Mouse (Mus musculus): ENCODE measurements around the gene Cacnb3. TPM values are rescaled to one million over a fixed set of nuclear protein-coding genes. Genes with fewer than 3 reads are reported as not detected.
A peak's percentile ranks its signal among the peaks of the same experiment; 100 is the strongest.

The Cacnb3 gene
- polyA plus RNA-seq, 2 experiments, result 0.42 to 0.85 TPM

DNA sequence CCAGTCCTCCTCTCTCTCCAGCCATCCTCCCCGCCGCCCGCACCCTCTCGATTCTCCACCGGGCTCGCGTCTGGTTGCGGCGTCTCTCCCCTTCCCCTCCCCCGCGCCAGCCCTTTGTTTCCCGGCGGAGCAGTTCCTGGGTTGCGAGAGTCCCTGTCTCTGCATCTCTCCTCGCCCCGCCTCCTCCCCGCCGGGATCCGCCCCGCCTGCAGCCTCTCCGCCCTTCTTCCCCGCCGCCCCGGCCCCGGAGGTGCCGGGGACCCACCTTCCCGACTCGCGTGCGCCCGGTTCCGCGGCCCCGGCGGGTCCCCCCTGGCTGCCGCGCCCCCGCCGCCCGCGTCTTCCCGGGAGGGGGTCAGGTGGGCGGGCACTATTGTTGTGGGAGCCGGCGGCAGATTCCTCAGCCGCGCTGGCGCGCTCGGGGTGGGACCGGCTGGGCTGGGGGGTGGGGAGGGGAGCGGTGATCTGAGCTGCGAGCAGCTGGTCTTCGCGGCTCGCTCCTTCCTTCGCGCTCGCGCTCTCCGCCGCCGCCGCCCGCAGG lies 4.0 kb downstream of the Cacnb3 start:
- Histone ChIP-seq H3K27ac (no peak overlapping the region), H3K9ac (replicated peaks) (no peak overlapping the region), H3K36me3 (replicated peaks; ENCODE audit: control insufficient read depth, insufficient read depth, low read depth) (no peaks in the 10 kb centered on the region), H3K4me3 (ENCODE audit: insufficient read depth in 1 of 2, low read depth in 2 of 2, low read length in 2 of 2) (peak overlapping the region; percentile 35 to 62), H3K4me1 (replicated peaks; ENCODE audit: control insufficient read depth in 2 of 2, insufficient read depth in 2 of 2, low read length in 1 of 2) (no peaks in the 10 kb centered on the region), H3K9me3 (ENCODE audit: control insufficient read depth, low read length) (no peaks in the 10 kb centered on the region), H3K27me3 (ENCODE audit: control insufficient read depth, insufficient read depth, low read length) (peaks cover 87% of the 10 kb centered on the region), H3K4me2 (ENCODE audit: low read depth) (peak overlapping the region; percentile 80)
- TF ChIP-seq EP300 (IDR thresholded peaks at IDR 0.05; ENCODE audit: low read depth) (no peak), CTCF (IDR thresholded peaks at IDR 0.05; ENCODE audit: low read depth) (no peak)
- 1% methylated on average over 64 of the region's 65 CpGs for WGBS (ENCODE audit: insufficient replicate concordance)
- no peak for DNase-seq (ENCODE audit: low read depth in 3 of 3, low spot score in 3 of 3)
- peak; percentile 36 for ATAC-seq (ENCODE audit: insufficient read depth)

DNA sequence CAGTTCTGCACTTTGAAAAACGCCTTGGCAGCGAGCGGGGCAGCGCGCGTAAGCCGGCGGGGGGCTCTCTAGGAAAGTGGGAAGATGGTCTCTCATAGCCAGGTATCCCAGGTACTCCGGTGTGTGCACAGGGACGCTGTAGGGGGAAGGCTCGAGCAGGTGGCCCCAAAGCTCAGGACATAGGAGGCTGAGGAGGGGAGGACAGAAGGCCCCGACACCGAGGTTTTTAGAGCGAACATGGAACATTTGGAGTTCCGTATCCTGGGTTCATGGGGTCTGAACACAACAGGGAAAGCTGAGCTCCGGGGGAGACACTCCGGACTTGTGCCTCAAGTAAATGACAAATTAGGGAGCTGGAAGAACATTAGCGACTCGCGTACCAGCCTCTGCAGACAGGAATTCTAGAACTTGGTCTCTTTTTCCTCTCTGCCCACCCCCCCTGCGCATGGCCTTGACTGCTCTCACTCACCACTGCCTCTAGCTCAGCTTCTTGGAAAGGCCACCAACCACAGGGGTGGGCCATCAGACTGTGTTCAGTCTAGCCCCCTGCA lies 4.7 kb downstream of the Cacnb3 start:
- no peak overlapping the region for H3K9ac ChIP-seq (replicated peaks)
- no peaks in the 10 kb centered on the region for H3K4me1 ChIP-seq (replicated peaks; ENCODE audit: control insufficient read depth in 2 of 2, insufficient read depth in 2 of 2, low read length in 1 of 2)
- H3K27me3 ChIP-seq (ENCODE audit: control insufficient read depth, insufficient read depth, low read length), result peaks cover 79% of the 10 kb centered on the region
- TF ChIP-seq CTCF (IDR thresholded peaks at IDR 0.05; ENCODE audit: low read depth) (no peak), EP300 (IDR thresholded peaks at IDR 0.05; ENCODE audit: low read depth) (no peak)
- H3K4me2 ChIP-seq (ENCODE audit: low read depth), result peak overlapping the region; percentile 80
- no peak overlapping the region for H3K27ac ChIP-seq
- peak overlapping the region in 1 of 2 experiments; percentile 62; a peak in 3 of 4 replicates for H3K4me3 ChIP-seq (ENCODE audit: insufficient read depth in 1 of 2, low read depth in 2 of 2, low read length in 2 of 2)
- DNase-seq (ENCODE audit: low read depth in 3 of 3, low spot score in 3 of 3) (no peak), ATAC-seq (ENCODE audit: insufficient read depth) (no peak)
- H3K36me3 ChIP-seq (replicated peaks; ENCODE audit: control insufficient read depth, insufficient read depth, low read depth), result no peaks in the 10 kb centered on the region
- WGBS (ENCODE audit: insufficient replicate concordance), result 4% methylated on average over 21 of the region's 21 CpGs
- H3K9me3 ChIP-seq (ENCODE audit: control insufficient read depth, low read length), result no peaks in the 10 kb centered on the region

DNA sequence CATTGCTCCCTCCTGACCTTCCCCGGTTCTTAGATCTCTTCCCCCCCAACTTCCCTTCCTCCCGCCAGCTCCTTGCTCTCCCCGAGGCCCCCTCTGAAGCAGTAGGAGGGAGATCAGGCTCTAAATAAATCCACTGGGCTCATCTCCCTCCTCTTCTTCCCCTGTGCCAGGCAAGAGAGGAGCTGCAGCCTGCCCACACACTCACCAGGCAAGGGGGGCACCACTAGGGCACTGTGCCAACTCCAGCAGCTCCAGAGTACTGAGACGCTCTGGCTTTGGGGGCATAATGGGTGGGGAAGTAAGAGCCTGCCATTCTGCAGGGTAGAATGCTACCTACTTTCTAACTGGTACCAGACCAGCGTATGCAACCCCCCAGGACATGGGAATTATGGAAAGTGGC lies 5.9 kb downstream of the Cacnb3 start:
- H3K36me3 ChIP-seq (replicated peaks; ENCODE audit: control insufficient read depth, insufficient read depth, low read depth), result no peaks in the 10 kb centered on the region
- ATAC-seq (ENCODE audit: insufficient read depth) (no peak), DNase-seq (ENCODE audit: low read depth in 3 of 3, low spot score in 3 of 3) (no peak)
- H3K4me2 ChIP-seq (ENCODE audit: low read depth), result no peak overlapping the region
- peaks cover 70% of the 10 kb centered on the region for H3K27me3 ChIP-seq (ENCODE audit: control insufficient read depth, insufficient read depth, low read length)
- H3K4me3 ChIP-seq (ENCODE audit: insufficient read depth in 1 of 2, low read depth in 2 of 2, low read length in 2 of 2), result no peak overlapping the region
- H3K9me3 ChIP-seq (ENCODE audit: control insufficient read depth, low read length), result no peaks in the 10 kb centered on the region
- no peaks in the 10 kb centered on the region for H3K4me1 ChIP-seq (replicated peaks; ENCODE audit: control insufficient read depth in 2 of 2, insufficient read depth in 2 of 2, low read length in 1 of 2)
- H3K9ac ChIP-seq (replicated peaks), result no peak overlapping the region
- TF ChIP-seq EP300 (IDR thresholded peaks at IDR 0.05; ENCODE audit: low read depth), result no peak
- no peak for TF ChIP-seq CTCF (IDR thresholded peaks at IDR 0.05; ENCODE audit: low read depth)
- H3K27ac ChIP-seq, result no peak overlapping the region
- WGBS (ENCODE audit: insufficient replicate concordance), result 44% methylated on average over 5 of the region's 5 CpGs

DNA sequence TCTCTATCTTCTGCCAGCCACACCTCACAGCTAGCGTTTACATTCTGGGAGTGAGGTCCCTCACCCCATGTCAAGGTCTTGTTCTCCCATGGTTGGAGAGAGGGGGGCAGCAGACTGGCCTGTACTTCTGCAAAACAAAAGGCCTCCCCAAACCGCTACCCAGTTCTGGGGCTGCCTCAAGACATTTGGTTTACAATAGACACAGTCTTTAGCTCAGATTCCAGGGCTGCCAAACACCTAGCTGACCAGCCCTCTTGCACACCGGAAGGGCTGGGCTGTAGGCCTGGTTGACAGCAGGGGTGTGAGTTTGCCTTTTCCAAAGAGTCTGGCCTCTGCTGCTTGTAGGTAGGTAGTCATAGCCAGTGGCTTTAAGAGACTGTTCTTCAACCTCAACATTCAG lies 6.5 kb downstream of the Cacnb3 start:
- ATAC-seq (ENCODE audit: insufficient read depth), result no peak
- TF ChIP-seq EP300 (IDR thresholded peaks at IDR 0.05; ENCODE audit: low read depth) (no peak), CTCF (IDR thresholded peaks at IDR 0.05; ENCODE audit: low read depth) (no peak)
- H3K27me3 ChIP-seq (ENCODE audit: control insufficient read depth, insufficient read depth, low read length), result peaks cover 64% of the 10 kb centered on the region

DNA sequence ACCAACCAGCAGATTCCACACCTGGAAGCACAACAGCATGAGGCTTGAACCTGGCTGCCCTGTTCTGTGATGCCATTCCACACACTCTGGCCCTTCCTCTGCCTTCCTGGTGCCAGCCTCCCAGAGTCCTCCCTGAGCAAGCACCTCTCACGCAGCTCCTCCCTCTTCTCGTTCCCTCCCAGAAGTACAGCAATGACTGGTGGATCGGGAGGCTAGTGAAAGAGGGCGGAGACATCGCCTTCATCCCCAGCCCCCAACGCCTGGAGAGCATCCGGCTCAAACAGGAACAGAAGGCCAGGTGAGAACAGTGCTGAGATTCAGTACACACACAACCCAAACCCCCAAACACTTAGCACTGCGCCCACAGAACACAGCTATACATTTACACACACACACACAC lies 9.5 kb downstream of the Cacnb3 start:
- WGBS (ENCODE audit: insufficient replicate concordance), result 20% methylated on average over 8 of the region's 8 CpGs
- H3K9me3 ChIP-seq (ENCODE audit: control insufficient read depth, low read length), result no peaks in the 10 kb centered on the region
- H3K4me3 ChIP-seq (ENCODE audit: insufficient read depth in 1 of 2, low read depth in 2 of 2, low read length in 2 of 2), result no peak overlapping the region
- H3K27ac ChIP-seq, result no peak overlapping the region
- TF ChIP-seq CTCF (IDR thresholded peaks at IDR 0.05; ENCODE audit: low read depth) (no peak), EP300 (IDR thresholded peaks at IDR 0.05; ENCODE audit: low read depth) (no peak)
- no peaks in the 10 kb centered on the region; the same call in 1 of the 2 replicates for H3K36me3 ChIP-seq (replicated peaks; ENCODE audit: control insufficient read depth, insufficient read depth, low read depth)
- H3K27me3 ChIP-seq (ENCODE audit: control insufficient read depth, insufficient read depth, low read length), result peaks cover 34% of the 10 kb centered on the region
- no peak overlapping the region for H3K4me2 ChIP-seq (ENCODE audit: low read depth)
- no peak for ATAC-seq (ENCODE audit: insufficient read depth)
- DNase-seq (ENCODE audit: low read depth in 3 of 3, low spot score in 3 of 3), result no peak
- H3K4me1 ChIP-seq (replicated peaks; ENCODE audit: control insufficient read depth in 2 of 2, insufficient read depth in 2 of 2, low read length in 1 of 2), result no peaks in the 10 kb centered on the region
- no peak overlapping the region for H3K9ac ChIP-seq (replicated peaks)

More for the DNA sequence above, 6.5 kb downstream of the Cacnb3 start:
- Histone ChIP-seq H3K36me3 (replicated peaks; ENCODE audit: control insufficient read depth, insufficient read depth, low read depth) (no peaks in the 10 kb centered on the region), H3K4me2 (ENCODE audit: low read depth) (no peak overlapping the region), H3K4me3 (ENCODE audit: insufficient read depth in 1 of 2, low read depth in 2 of 2, low read length in 2 of 2) (no peak overlapping the region), H3K9ac (replicated peaks) (no peak overlapping the region), H3K27ac (no peak overlapping the region), H3K9me3 (ENCODE audit: control insufficient read depth, low read length) (no peaks in the 10 kb centered on the region), H3K4me1 (replicated peaks; ENCODE audit: control insufficient read depth in 2 of 2, insufficient read depth in 2 of 2, low read length in 1 of 2) (no peaks in the 10 kb centered on the region)
- no peak for DNase-seq (ENCODE audit: low read depth in 3 of 3, low spot score in 3 of 3)
- 41% methylated on average over 3 of the region's 3 CpGs for WGBS (ENCODE audit: insufficient replicate concordance)
